Mouse (Mus musculus): ENCODE data around the gene Ptk7. TPM values are rescaled to one million over a fixed set of nuclear protein-coding genes. Genes with fewer than 3 reads are reported as not detected.
A peak's percentile ranks its signal among the peaks of the same experiment; 100 is the strongest.

Gene Ptk7
- polyA plus RNA-seq, 1 experiment from 2014 or later = 20.0 TPM

- no peak overlapping the region for H3K9ac ChIP-seq (replicated peaks; ENCODE audit: low read length)
- no peak for DNase-seq
- no peak for ATAC-seq (ENCODE audit: low FRiP score, low TSS enrichment)
- no peak overlapping the region for H3K4me3 ChIP-seq (replicated peaks; ENCODE audit: low read depth, low read length)
- H3K4me1 ChIP-seq (ENCODE audit: control insufficient read depth, insufficient read depth, low read length) = peaks cover 10% of the 10 kb centered on the region
- H3K36me3 ChIP-seq (ENCODE audit: control insufficient read depth, insufficient read depth, low read length) = no peaks in the 10 kb centered on the region
- WGBS = 75% methylated on average over 12 of the region's 12 CpGs
- no peaks in the 10 kb centered on the region for H3K9me3 ChIP-seq (ENCODE audit: control insufficient read depth, low read length)
- no peaks in the 10 kb centered on the region for H3K27me3 ChIP-seq (ENCODE audit: control insufficient read depth, insufficient read depth, low read length)
- peak overlapping the region; percentile 77 for H3K27ac ChIP-seq (replicated peaks; ENCODE audit: low read depth, low read length)
- no peak overlapping the region for H3K4me2 ChIP-seq (ENCODE audit: low read length)
Measured at GRCm38 (mm10) chr17:46605987-46606386, 23.3 kb downstream of the Ptk7 start.

- peak overlapping the region; percentile 77 for H3K27ac ChIP-seq (replicated peaks; ENCODE audit: low read depth, low read length)
Measured at GRCm38 (mm10) chr17:46605126-46605525, 24.2 kb downstream of the Ptk7 start.

GRCm38 (mm10) chr17:46603229-46603628 is 26.1 kb downstream of the Ptk7 start:
- Histone ChIP-seq H3K36me3 (ENCODE audit: control insufficient read depth, insufficient read depth, low read length) (no peaks in the 10 kb centered on the region), H3K4me1 (ENCODE audit: control insufficient read depth, insufficient read depth, low read length) (peaks cover 10% of the 10 kb centered on the region), H3K9me3 (ENCODE audit: control insufficient read depth, low read length) (no peaks in the 10 kb centered on the region), H3K4me3 (replicated peaks; ENCODE audit: low read depth, low read length) (no peak overlapping the region), H3K9ac (replicated peaks; ENCODE audit: low read length) (no peak overlapping the region), H3K4me2 (ENCODE audit: low read length) (no peak overlapping the region), H3K27ac (replicated peaks; ENCODE audit: low read depth, low read length) (no peak overlapping the region), H3K27me3 (ENCODE audit: control insufficient read depth, insufficient read depth, low read length) (no peaks in the 10 kb centered on the region)
- whole genome bisulfite sequencing = 97% methylated on average over 4 of the region's 4 CpGs
- DNase-seq (no peak), ATAC-seq (ENCODE audit: low FRiP score, low TSS enrichment) (no peak)

More at GRCm38 (mm10) chr17:46605126-46605525, 24.2 kb downstream of the Ptk7 start:
- DNase-seq (peak; percentile 58), ATAC-seq (ENCODE audit: low FRiP score, low TSS enrichment) (no peak)
- H3K36me3 ChIP-seq (ENCODE audit: control insufficient read depth, insufficient read depth, low read length) = no peaks in the 10 kb centered on the region
- no peaks in the 10 kb centered on the region for H3K9me3 ChIP-seq (ENCODE audit: control insufficient read depth, low read length)
- no peaks in the 10 kb centered on the region for H3K27me3 ChIP-seq (ENCODE audit: control insufficient read depth, insufficient read depth, low read length)
- H3K4me2 ChIP-seq (ENCODE audit: low read length) = no peak overlapping the region
- no peak overlapping the region for H3K4me3 ChIP-seq (replicated peaks; ENCODE audit: low read depth, low read length)
- peaks cover 10% of the 10 kb centered on the region for H3K4me1 ChIP-seq (ENCODE audit: control insufficient read depth, insufficient read depth, low read length)
- H3K9ac ChIP-seq (replicated peaks; ENCODE audit: low read length) = no peak overlapping the region
- WGBS = 28% methylated on average over 5 of the region's 5 CpGs

GRCm38 (mm10) chr17:46602212-46602611 is 27.1 kb downstream of the Ptk7 start:
- Histone ChIP-seq H3K36me3 (ENCODE audit: control insufficient read depth, insufficient read depth, low read length) (no peaks in the 10 kb centered on the region), H3K27me3 (ENCODE audit: control insufficient read depth, insufficient read depth, low read length) (no peaks in the 10 kb centered on the region), H3K4me2 (ENCODE audit: low read length) (no peak overlapping the region), H3K4me1 (ENCODE audit: control insufficient read depth, insufficient read depth, low read length) (peaks cover 10% of the 10 kb centered on the region), H3K9me3 (ENCODE audit: control insufficient read depth, low read length) (no peaks in the 10 kb centered on the region), H3K9ac (replicated peaks; ENCODE audit: low read length) (no peak overlapping the region), H3K27ac (replicated peaks; ENCODE audit: low read depth, low read length) (peak overlapping the region; percentile 26; the same call in 1 of the 2 replicates), H3K4me3 (replicated peaks; ENCODE audit: low read depth, low read length) (no peak overlapping the region)
- ATAC-seq (ENCODE audit: low FRiP score, low TSS enrichment) = no peak
- DNase-seq = no peak
- 86% methylated on average over 9 of the region's 9 CpGs for WGBS

GRCm38 (mm10) chr17:46600569-46600968 is 28.7 kb downstream of the Ptk7 start:
- no peak overlapping the region for H3K27ac ChIP-seq (replicated peaks; ENCODE audit: low read depth, low read length)
- WGBS = 94% methylated on average over 2 of the region's 2 CpGs
- no peaks in the 10 kb centered on the region for H3K27me3 ChIP-seq (ENCODE audit: control insufficient read depth, insufficient read depth, low read length)
- ATAC-seq (ENCODE audit: low FRiP score, low TSS enrichment) = no peak
- no peak for DNase-seq
- no peak overlapping the region for H3K9ac ChIP-seq (replicated peaks; ENCODE audit: low read length)
- H3K36me3 ChIP-seq (ENCODE audit: control insufficient read depth, insufficient read depth, low read length) = no peaks in the 10 kb centered on the region
- no peak overlapping the region for H3K4me3 ChIP-seq (replicated peaks; ENCODE audit: low read depth, low read length)
- H3K4me2 ChIP-seq (ENCODE audit: low read length) = no peak overlapping the region
- no peaks in the 10 kb centered on the region for H3K9me3 ChIP-seq (ENCODE audit: control insufficient read depth, low read length)
- H3K4me1 ChIP-seq (ENCODE audit: control insufficient read depth, insufficient read depth, low read length) = peaks cover 8% of the 10 kb centered on the region

GRCm38 (mm10) chr17:46598963-46599362 is 30.3 kb downstream of the Ptk7 start:
- H3K9me3 ChIP-seq (ENCODE audit: control insufficient read depth, low read length) = no peaks in the 10 kb centered on the region
- 0 out of 2 replicates have a peak, but pooled peaks cover 5% of the 10 kb centered on the region for H3K4me1 ChIP-seq (ENCODE audit: control insufficient read depth, insufficient read depth, low read length)
- no peak overlapping the region for H3K4me3 ChIP-seq (replicated peaks; ENCODE audit: low read depth, low read length)
- ATAC-seq (ENCODE audit: low FRiP score, low TSS enrichment) (no peak), DNase-seq (no peak)
- 80% methylated on average over 4 of the region's 4 CpGs for WGBS
- no peak overlapping the region for H3K27ac ChIP-seq (replicated peaks; ENCODE audit: low read depth, low read length)
- no peaks in the 10 kb centered on the region for H3K27me3 ChIP-seq (ENCODE audit: control insufficient read depth, insufficient read depth, low read length)
- no peak overlapping the region for H3K4me2 ChIP-seq (ENCODE audit: low read length)
- no peak overlapping the region for H3K9ac ChIP-seq (replicated peaks; ENCODE audit: low read length)
- H3K36me3 ChIP-seq (ENCODE audit: control insufficient read depth, insufficient read depth, low read length) = no peaks in the 10 kb centered on the region

GRCm38 (mm10) chr17:46597956-46598355 is 31.3 kb downstream of the Ptk7 start:
- Histone ChIP-seq H3K9me3 (ENCODE audit: control insufficient read depth, low read length) (no peaks in the 10 kb centered on the region), H3K4me3 (replicated peaks; ENCODE audit: low read depth, low read length) (no peak overlapping the region), H3K27me3 (ENCODE audit: control insufficient read depth, insufficient read depth, low read length) (no peaks in the 10 kb centered on the region), H3K27ac (replicated peaks; ENCODE audit: low read depth, low read length) (no peak overlapping the region), H3K36me3 (ENCODE audit: control insufficient read depth, insufficient read depth, low read length) (no peaks in the 10 kb centered on the region), H3K4me2 (ENCODE audit: low read length) (no peak overlapping the region), H3K4me1 (ENCODE audit: control insufficient read depth, insufficient read depth, low read length) (0 out of 2 replicates have a peak, but pooled peaks cover 5% of the 10 kb centered on the region), H3K9ac (replicated peaks; ENCODE audit: low read length) (no peak overlapping the region)
- 93% methylated on average over 11 of the region's 11 CpGs for WGBS
- ATAC-seq (ENCODE audit: low FRiP score, low TSS enrichment) (no peak), DNase-seq (no peak)

GRCm38 (mm10) chr17:46595336-46595735 is 34.0 kb downstream of the Ptk7 start:
- no peaks in the 10 kb centered on the region for H3K9me3 ChIP-seq (ENCODE audit: control insufficient read depth, low read length)
- peaks cover 6% of the 10 kb centered on the region; the same call in 1 of the 2 replicates for H3K36me3 ChIP-seq (ENCODE audit: control insufficient read depth, insufficient read depth, low read length)
- no peak overlapping the region for H3K4me3 ChIP-seq (replicated peaks; ENCODE audit: low read depth, low read length)
- H3K27ac ChIP-seq (replicated peaks; ENCODE audit: low read depth, low read length) = 0 out of 2 replicates have a peak overlapping the region, but pooled peaks have one; percentile 26
- ATAC-seq (ENCODE audit: low FRiP score, low TSS enrichment) (no peak), DNase-seq (no peak)
- WGBS = 68% methylated on average over 6 of the region's 6 CpGs
- 0 out of 2 replicates have a peak, but pooled peaks cover 5% of the 10 kb centered on the region for H3K4me1 ChIP-seq (ENCODE audit: control insufficient read depth, insufficient read depth, low read length)
- no peak overlapping the region for H3K9ac ChIP-seq (replicated peaks; ENCODE audit: low read length)
- H3K4me2 ChIP-seq (ENCODE audit: low read length) = no peak overlapping the region
- H3K27me3 ChIP-seq (ENCODE audit: control insufficient read depth, insufficient read depth, low read length) = no peaks in the 10 kb centered on the region

GRCm38 (mm10) chr17:46594606-46595005 is 34.7 kb downstream of the Ptk7 start:
- DNase-seq (no peak), ATAC-seq (ENCODE audit: low FRiP score, low TSS enrichment) (no peak)
- no peaks in the 10 kb centered on the region for H3K27me3 ChIP-seq (ENCODE audit: control insufficient read depth, insufficient read depth, low read length)
- no peak overlapping the region for H3K4me3 ChIP-seq (replicated peaks; ENCODE audit: low read depth, low read length)
- 50% methylated on average over 9 of the region's 9 CpGs for WGBS
- no peak overlapping the region for H3K4me2 ChIP-seq (ENCODE audit: low read length)
- 0 out of 2 replicates have a peak, but pooled peaks cover 5% of the 10 kb centered on the region for H3K4me1 ChIP-seq (ENCODE audit: control insufficient read depth, insufficient read depth, low read length)
- H3K36me3 ChIP-seq (ENCODE audit: control insufficient read depth, insufficient read depth, low read length) = peaks cover 13% of the 10 kb centered on the region
- H3K9ac ChIP-seq (replicated peaks; ENCODE audit: low read length) = no peak overlapping the region
- H3K9me3 ChIP-seq (ENCODE audit: control insufficient read depth, low read length) = no peaks in the 10 kb centered on the region
- H3K27ac ChIP-seq (replicated peaks; ENCODE audit: low read depth, low read length) = 0 out of 2 replicates have a peak overlapping the region, but pooled peaks have one; percentile 26

Measured in midbrain, embryonic 14.5 days (tissue).